Mouse (Mus musculus): ENCODE measurements around the gene Txndc12. TPM values are rescaled to one million over a fixed set of nuclear protein-coding genes. Genes with fewer than 3 reads are reported as not detected.
A peak's percentile ranks its signal among the peaks of the same experiment; 100 is the strongest.

Txndc12 gene
- 10 to 100 TPM; 11.5 to 13.3 TPM for total RNA-seq (2021)
- long read RNA-seq, experiment 1, transcript Txndc12-201 (7 exons, 1,359 nt): major isoform, 6 of 8 reads
- long read RNA-seq, experiment 1, partial matches to known transcripts: 1 of 8 reads
- long read RNA-seq, experiment 1, other reads (novel, unspliced or antisense): 1 of 8 reads
- long read RNA-seq, experiment 2, transcript Txndc12-201 (7 exons, 1,359 nt): major isoform, 8 of 9 reads
- long read RNA-seq, experiment 2, partial matches to known transcripts: 0 of 9 reads
- long read RNA-seq, experiment 2, other reads (novel, unspliced or antisense): 1 of 9 reads

DNA sequence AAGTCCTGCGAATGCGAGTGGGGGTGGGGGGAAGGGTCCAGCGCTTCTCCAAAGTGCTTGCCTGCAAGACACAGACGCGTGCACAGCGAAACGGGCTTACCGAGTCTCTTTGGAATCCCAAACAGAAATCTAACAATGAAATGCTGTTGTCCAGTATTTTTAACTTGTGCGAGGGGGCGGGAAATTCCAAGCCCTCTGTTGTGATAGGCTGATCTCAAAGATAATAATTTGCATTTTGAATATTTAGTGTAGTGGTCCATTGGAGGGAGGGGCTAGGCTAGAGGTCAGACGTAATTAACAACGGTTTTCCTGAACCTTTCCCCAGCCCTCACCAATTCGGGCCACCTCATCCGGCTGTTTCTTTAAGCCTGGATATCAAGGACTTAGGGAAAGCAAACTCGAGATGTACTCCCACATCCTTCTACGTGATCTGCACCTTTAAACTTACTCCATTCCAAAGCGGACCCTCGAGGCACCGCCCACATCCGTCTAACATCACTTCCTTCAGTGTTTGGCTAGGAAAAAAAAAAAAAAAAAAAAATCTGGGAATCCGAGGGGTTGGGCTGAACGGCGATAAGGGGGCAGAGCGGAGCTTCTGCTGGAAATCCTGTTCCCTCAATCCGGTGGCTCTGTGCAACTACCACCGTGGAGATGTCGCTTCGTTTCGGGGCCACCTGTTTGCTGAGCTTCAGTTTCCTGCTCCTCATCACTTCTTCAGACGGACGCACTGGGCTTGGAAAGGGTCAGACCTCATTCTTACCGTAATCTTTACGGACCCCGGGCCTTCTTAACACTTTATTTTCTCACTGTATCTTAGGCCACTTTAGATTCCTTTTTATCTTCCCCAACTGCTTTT is at the start of gene Txndc12:
Txndc12 (plus strand) TSS at position 487 of the 856 bp plus-strand sequence.
- intact Hi-C loops (cut with DNase I): no loop called here
- DNase-seq: peak; percentile 73 to 79

GRCm38 (mm10) chr4:108789258-108789936 is 45.0 kb upstream of the Txndc12 start:
- intact Hi-C loops (cut with DNase I): no loop called here
- no peak for DNase-seq

DNA sequence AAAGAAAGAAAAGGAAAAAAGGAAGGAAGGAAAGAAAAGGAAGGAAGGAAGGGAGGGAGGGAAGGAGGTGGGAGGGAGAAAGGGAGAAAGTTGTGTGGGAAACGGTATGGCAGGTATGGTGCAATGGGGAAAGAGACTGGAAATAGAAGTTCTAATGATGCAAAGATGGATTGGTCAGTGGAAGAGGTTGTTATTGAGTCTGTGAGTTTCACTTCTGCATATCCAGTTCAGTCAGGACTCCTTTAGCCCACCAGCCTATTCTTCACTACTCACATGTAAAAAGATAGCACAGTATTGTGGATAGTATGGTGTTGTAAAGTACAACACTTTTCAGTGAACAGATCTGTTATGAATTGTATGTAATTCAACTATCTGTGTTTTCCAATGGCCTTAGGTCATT is 43.9 kb upstream of the Txndc12 start:
- intact Hi-C loops (cut with DNase I): loop anchor here (10.0 kb wide), 1 partner anchor 184 kb away; no protein-coding TSS in a partner anchor

DNA sequence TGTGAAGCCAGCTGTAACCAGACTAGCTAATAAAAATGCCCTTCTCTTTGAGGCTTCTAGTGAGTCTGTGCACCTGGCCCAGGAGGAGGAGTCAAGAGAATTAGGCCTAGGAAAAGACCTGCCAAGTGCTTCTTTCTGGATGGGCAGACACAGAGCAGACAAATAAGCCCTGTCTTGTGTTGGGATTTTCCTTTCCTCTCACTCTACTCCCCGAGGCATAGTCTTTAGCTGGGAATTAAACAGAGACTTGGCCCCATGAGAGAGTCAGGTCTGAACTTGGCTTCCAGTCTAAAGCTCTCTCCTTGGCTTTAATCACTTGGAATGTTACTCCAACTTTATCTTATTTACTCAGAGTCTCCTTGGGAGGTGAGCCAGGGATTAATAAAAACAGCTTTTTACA is 40.5 kb upstream of the Txndc12 start:
- no peak for DNase-seq
- intact Hi-C loops (cut with DNase I): loop anchor here (10.0 kb wide), 1 partner anchor 181 kb away; no protein-coding TSS in a partner anchor

More for the DNA sequence above, 43.9 kb upstream of the Txndc12 start:
- DNase-seq: no peak

DNA sequence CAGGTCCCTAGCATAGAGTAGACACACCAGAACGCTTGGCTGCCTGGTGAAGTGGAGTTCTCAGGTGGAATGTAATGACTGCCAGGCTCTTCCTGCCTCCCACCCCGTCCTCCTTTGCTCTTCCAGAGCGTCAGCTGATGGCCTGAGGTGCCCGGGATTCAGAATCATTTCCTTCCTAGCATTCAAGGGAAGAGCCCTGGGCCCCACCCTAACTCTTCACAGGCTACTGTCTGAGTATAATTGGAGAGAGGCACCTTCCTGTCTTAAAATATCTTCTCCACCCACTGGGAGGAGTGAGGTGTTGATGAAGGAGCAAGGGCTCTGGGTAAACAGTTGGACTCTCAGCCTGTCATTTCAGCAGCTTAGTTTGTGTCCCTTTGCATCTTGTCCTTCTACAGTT is 37.7 kb upstream of the Txndc12 start:
- intact Hi-C loops (cut with DNase I): loop anchor here (10.0 kb wide), 1 partner anchor 178 kb away; no protein-coding TSS in a partner anchor
- no peak for DNase-seq

DNA sequence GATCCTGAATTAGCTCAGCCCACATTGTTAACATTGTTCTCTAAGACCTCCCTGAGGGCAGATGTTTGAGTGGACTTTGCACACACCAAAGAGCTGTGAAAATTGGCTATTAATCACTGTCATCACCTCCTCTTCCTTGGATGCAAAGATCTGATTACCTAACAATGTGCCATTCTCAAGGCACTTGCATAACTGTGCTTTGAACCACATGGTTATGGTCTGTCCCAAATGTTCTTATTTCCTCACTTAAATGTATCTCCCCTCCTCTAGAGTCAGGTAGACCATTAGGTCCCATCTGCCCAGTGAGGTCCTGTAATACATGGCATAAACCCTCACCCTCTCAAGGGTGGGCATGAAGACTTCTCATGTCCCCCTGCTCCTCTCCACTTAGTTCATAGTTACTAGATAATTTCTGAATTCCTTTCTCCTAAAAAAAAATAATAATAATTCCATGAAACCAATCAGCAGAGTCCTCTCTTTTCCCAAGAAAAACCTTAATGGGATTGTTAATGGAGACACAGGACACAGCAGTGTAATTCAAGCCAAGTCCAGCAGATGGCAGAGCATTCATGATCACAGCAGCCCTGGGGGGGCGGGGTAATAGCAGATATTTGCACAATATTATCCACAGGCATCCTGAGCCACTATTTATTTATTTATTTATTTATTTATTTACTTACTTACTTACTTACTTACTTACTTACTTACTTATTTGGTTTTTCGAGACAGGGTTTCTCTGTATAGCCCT is 36.1 kb upstream of the Txndc12 start:
- intact Hi-C loops (cut with DNase I): loop anchor here (10.0 kb wide), 1 partner anchor 177 kb away; no protein-coding TSS in a partner anchor
- DNase-seq: peak; percentile 27 to 69

DNA sequence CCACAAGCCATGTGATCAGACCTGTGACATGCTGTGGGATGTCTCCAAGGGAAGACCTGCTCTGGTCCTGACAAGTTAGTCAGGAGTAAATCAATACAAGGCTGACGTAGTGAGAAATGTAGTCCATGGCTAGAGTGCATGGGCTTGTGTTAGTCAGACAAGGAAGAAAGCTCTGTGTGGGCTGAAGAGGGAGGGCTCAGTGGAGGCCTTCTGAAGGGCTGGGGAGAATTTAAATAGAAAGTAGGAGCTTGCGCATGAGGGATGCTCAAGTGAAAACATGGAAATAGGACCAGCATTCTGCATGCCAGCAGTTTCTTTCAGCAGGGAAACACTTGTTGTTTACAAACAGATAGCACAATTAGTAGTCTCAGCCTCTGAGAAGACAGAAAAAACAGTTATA is 30.9 kb upstream of the Txndc12 start:
- intact Hi-C loops (cut with DNase I): no loop called here
- no peak for DNase-seq

DNA sequence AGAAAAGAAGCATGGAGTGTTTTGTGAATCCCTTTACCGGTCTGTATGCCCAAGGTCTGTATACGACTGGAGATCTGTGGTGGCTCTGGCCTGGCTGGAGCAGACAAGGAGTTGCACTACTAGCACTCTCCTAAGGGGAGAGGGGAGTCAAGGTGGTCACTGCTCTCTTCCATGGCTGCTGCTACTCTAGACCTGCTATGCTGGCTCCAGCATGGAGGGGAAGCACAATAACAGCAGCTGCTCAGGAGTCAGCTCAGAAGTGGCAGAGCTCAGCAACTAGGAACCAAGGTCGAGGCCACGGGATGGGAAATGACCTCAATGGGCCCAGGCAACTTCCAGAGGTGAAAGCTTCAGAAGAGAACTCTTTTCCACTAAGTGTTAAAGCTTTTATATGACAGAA is 23.3 kb upstream of the Txndc12 start:
- no peak for DNase-seq
- intact Hi-C loops (cut with DNase I): no loop called here

DNA sequence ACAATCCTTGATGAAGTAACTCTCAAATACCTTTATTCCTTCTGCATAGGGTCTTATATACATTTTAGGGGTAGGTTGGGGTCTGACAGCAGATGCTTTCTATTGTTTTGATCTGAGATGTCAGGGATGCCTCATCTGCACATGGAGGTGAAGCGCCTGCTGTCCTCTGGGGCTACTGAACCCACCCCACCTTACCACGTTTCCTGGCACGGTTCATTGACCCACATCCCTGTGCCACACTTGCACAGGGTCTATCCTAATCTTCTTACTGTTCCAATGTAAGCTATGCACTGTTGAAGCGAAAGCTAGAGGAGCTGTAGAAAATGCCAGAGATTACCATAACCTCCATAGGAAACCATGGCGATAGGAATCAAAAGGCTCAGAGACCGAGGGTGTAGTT is 22.9 kb upstream of the Txndc12 start:
- DNase-seq: no peak
- intact Hi-C loops (cut with DNase I): no loop called here

DNA sequence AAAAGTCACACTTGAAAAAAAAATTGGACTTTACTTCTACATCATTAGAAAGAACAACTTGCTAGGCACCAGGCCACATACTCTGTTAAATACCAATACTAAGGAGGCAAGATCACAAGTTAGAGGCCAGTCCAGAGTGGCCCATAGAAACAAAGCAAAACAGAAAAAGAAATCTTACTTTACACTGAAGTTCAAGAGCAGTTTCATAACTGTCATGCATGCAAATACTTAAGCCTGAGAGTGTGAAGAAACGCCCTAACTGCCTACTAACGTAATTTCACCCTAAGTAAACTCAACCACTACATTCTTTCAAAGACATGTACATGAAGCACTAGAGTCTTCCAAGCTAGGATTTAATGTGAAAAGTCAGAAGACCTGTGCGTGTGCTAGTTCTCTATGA is 8.7 kb upstream of the Txndc12 start:
- no peak for DNase-seq
- intact Hi-C loops (cut with DNase I): no loop called here

GRCm38 (mm10) chr4:108826096-108826495 is 8.3 kb upstream of the Txndc12 start:
- intact Hi-C loops (cut with DNase I): no loop called here
- no peak for DNase-seq

GRCm38 (mm10) chr4:108826643-108827042 is 7.8 kb upstream of the Txndc12 start:
- intact Hi-C loops (cut with DNase I): no loop called here
- no peak for DNase-seq

DNA sequence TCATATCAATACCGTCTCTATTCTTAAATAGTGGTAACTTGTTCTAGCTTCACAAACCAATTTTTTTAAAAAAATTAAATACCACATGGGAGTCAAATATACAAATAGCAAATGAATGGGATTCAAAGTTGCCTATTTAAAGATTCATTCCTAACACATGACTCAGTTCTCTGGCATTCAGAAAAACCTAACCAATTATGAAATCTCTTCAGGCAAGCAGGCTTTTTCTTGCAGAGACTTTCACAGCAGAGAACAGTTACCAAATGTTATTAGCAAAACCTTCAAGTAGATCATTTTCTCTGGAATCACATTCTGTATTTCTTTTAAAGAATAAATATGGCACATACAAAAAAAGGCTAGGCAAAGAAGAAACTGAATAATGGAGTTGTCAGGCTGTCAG is 3.7 kb upstream of the Txndc12 start:
- intact Hi-C loops (cut with DNase I): no loop called here
- DNase-seq: no peak

DNA sequence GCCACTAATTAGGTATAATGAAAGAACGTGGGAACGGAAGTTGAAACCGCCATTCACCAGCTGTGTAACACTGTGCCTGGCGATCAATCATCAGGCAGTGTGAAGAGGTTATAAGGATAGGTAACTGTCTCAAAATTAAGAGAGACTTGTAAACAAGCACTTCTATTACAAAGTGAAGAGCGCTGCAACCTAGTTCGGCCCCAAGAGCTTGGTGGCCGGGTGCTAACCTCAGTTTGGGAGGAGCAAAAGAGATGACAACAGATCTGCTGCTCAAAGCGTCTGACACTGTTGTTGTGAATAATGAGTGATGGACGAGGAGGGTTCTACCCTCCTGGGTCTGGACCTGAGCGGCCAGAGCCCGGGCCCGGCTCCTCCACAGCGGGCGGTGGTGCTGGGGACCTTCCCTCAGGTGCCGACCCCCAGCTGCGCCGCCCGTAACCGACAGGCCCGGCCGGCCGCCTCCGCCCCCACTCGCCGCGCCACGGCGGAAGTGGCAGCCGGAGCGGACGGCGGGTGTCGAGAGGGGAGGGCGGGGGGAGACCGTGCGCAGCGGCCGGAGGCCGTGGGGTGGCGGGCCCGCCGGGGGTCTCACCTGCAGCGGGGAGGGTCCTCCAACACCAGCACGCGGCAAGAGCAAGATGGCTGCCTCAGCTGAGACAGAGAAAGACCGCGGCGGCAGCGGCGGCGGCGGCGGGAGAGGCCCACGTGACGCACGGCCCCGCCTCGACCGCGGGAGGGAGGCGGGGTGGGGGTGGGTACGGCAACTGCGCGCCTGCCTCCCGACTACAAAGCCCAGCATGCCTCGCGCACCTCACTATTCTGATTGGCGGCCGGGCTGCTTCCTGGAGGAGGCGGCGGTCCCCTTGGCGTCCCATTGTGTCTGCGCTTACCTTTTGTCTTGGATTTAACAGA is 1.2 kb upstream of the Txndc12 start, which contains the start of gene Btf3l4:
Btf3l4 (minus strand) TSS at position 699 of the 912 bp plus-strand sequence.
- DNase-seq: peak; percentile 79 to 83
- intact Hi-C loops (cut with DNase I): no loop called here

DNA sequence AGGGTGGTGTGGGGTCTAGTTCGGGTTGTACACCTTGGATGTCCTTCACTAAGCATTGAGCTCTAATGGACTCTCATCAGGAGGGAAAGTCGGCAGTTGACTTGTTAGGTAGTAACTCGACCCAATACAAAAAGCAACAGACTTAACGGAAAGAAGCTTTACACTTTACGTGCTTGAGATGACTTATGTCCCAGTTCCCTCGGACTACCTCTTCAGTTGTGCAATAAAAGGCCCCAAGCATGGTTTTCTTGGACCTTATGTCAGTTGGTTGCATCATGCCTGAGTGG is 630 bp upstream of the Txndc12 start:
- intact Hi-C loops (cut with DNase I): no loop called here

DNA sequence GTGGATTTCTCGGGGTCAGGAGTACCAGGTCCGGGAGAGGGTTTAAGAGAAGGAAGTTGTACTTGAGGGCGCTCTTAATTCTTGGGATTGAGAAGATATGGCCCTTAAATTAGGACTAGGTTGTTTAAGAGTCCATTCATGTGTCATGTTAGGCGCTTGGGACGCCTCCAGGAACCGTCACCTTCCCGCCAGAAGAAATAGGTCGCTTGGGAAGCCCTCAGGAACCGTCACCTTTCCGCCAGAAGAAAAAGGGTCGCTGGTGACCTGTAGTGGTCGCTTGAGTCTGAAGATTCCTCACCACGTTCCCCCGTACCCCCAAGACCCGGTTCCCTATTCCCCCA is 540 bp downstream of the Txndc12 start:
- DNase-seq: no peak
- intact Hi-C loops (cut with DNase I): no loop called here

More for the DNA sequence above, 630 bp upstream of the Txndc12 start:
- DNase-seq: no peak

- no peak for DNase-seq
- intact Hi-C loops (cut with DNase I): no loop called here
Measured at GRCm38 (mm10) chr4:108835496-108835895, 1.1 kb downstream of the Txndc12 start.

DNA sequence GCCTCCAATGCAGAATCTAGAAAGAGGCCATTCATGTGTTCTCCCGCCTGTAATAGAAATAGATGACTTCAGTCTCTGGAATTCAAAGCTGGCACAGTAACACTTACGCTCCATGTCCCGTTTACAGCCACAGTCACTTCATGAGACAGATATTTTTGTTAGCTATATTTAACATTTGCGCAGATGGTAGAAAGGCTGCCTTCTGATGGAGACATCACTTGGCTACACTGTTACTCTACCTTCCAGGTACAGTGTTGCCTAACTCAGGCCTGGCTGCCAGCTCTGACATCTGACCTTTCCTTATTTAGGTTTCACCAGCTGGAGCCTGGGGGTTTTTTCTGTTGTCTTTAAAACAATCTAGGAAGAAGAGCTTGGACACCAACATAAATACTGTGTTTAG is 3.6 kb downstream of the Txndc12 start:
- intact Hi-C loops (cut with DNase I): no loop called here
- DNase-seq: no peak

DNA sequence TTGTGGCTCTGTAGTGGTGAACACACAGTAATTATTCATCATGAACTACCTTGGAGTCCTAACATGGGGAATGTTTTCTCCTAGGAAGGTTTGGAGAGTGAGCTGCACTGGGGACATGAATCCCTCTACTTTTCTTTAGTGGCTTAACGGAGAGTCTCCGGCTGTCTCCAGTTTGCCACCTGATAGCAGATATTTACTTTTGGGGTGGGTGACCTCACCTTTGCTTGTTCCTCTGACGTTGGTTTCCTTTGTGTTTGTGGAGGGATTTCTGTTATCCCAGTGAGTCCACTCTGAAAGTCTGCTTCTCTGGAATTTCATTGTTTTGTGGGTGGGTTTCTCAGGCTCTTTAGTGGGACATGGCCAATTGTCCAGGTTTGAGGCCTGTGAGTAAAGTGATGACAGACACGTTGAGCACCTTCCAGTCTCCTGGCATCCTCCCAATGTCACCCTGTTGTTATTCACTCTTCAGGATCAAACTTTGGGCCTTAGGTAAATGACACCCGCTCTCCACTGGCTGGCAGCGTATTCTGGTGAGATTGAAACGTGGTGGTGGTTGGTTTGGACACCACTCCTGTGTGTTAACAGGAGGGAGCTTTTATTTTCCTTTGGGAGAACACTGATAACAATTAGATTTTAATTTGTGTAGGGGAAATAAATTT is 7.6 kb downstream of the Txndc12 start:
- DNase-seq: no peak
- intact Hi-C loops (cut with DNase I): no loop called here

Measured in gastrocnemius, postnatal 36 days (tissue).